Mouse (Mus musculus): ENCODE measurements around the gene Uchl3.

The Uchl3 gene

GRCm38 (mm10) chr14:101653581-101654525 lies at the start of gene Uchl3:
Gene Uchl3 (plus strand): TSS chr14:101653967.
- DNase-seq (ENCODE audit: low spot score): peak; percentile 95

- DNase-seq (ENCODE audit: low spot score): peak; percentile 34
These were observed 47.9 kb upstream of the Uchl3 start for GRCm38 (mm10) chr14:101605843-101606242.

- peak; percentile 52 for DNase-seq (ENCODE audit: low spot score)
These were observed 45.9 kb upstream of the Uchl3 start for GRCm38 (mm10) chr14:101607631-101608518.

- DNase-seq (ENCODE audit: low spot score): peak; percentile 92
These were observed 45.0 kb upstream of the Uchl3 start, which contains the start of gene Tbc1d4 for GRCm38 (mm10) chr14:101608519-101609368. Gene Tbc1d4 (minus strand): TSS chr14:101609191.

- DNase-seq (ENCODE audit: low spot score): no peak
These were observed 43.1 kb upstream of the Uchl3 start for GRCm38 (mm10) chr14:101610701-101611100.

- DNase-seq (ENCODE audit: low spot score): no peak
These were observed 40.6 kb upstream of the Uchl3 start for GRCm38 (mm10) chr14:101613206-101613605.

- no peak for DNase-seq (ENCODE audit: low spot score)
These were observed 37.6 kb upstream of the Uchl3 start for GRCm38 (mm10) chr14:101616178-101616577.

- DNase-seq (ENCODE audit: low spot score): no peak
These were observed 36.1 kb upstream of the Uchl3 start for GRCm38 (mm10) chr14:101617680-101618079.

- no peak for DNase-seq (ENCODE audit: low spot score)
These were observed 23.2 kb upstream of the Uchl3 start for GRCm38 (mm10) chr14:101630548-101630947.

- no peak for DNase-seq (ENCODE audit: low spot score)
These were observed 18.0 kb upstream of the Uchl3 start for GRCm38 (mm10) chr14:101635765-101636164.

GRCm38 (mm10) chr14:101637381-101637780 lies 16.4 kb upstream of the Uchl3 start:
- DNase-seq (ENCODE audit: low spot score): no peak

GRCm38 (mm10) chr14:101640153-101640843 lies 13.5 kb upstream of the Uchl3 start, which contains the start of gene Commd6:
Gene Commd6 (minus strand): TSS chr14:101640686.
- DNase-seq (ENCODE audit: low spot score): peak; percentile 94

GRCm38 (mm10) chr14:101644948-101645347 lies 8.8 kb upstream of the Uchl3 start:
- DNase-seq (ENCODE audit: low spot score): no peak

- no peak for DNase-seq (ENCODE audit: low spot score)
These were observed 3.2 kb upstream of the Uchl3 start for GRCm38 (mm10) chr14:101650551-101650950.

- DNase-seq (ENCODE audit: low spot score): no peak
These were observed 1.2 kb upstream of the Uchl3 start for GRCm38 (mm10) chr14:101652571-101652970.

- DNase-seq (ENCODE audit: low spot score): peak; percentile 31
These were observed 751 bp downstream of the Uchl3 start for GRCm38 (mm10) chr14:101654526-101654909.

- DNase-seq (ENCODE audit: low spot score): no peak
These were observed 2.5 kb downstream of the Uchl3 start for GRCm38 (mm10) chr14:101656307-101656706.

- no peak for DNase-seq (ENCODE audit: low spot score)
These were observed 8.1 kb downstream of the Uchl3 start for GRCm38 (mm10) chr14:101661654-101662412.

- DNase-seq (ENCODE audit: low spot score): no peak
These were observed 10.5 kb downstream of the Uchl3 start for GRCm38 (mm10) chr14:101664274-101664673.

- DNase-seq (ENCODE audit: low spot score): no peak
These were observed 12.3 kb downstream of the Uchl3 start for GRCm38 (mm10) chr14:101666056-101666455.

All from MN1 (cell line).